Mouse (Mus musculus) kidney, adult 2 months (tissue): Measurements from ENCODE around the gene Golm1.
"Not testable (repeated sequence)": the region's sequence is repeated elsewhere in the genome, so short reads cannot be mapped to it uniquely, and the experiment has no call there.

Experiments used
- CTCF ChIP-seq: fragments of 200-500 bp; conservative IDR thresholded peaks from 2 replicates; pipeline ENCODE4 v1.5.1; 2011; ENCODE audit warnings: low read depth, mild to moderate bottlenecking, control low read depth, low read length, moderate library complexity, mixed read lengths; ENCODE audit not compliant: insufficient read depth, insufficient read length
- POLR2A ChIP-seq: fragments of 200-500 bp; IDR thresholded peaks from one replicate; pipeline ENCODE4 v1.6.1; 2011; ENCODE audit warnings: low read depth, low read length, control low read depth

GRCm38 (mm10) chr13:59722089-59722488, 46.5 kb upstream of the Golm1 start:
- not testable (repeated sequence) for TF ChIP-seq CTCF, POLR2A
